Mouse (Mus musculus): Measurements from ENCODE around the gene Hormad1. TPM values are rescaled to one million over a fixed set of nuclear protein-coding genes. Genes with fewer than 3 reads are reported as not detected.

Gene Hormad1
- polyA plus RNA-seq, 1 experiment from 2014 or later: not detected

GRCm38 (mm10) chr3:95587754-95588603, 28.5 kb downstream of the Hormad1 start:
- no peaks in the 10 kb centered on the region for H3K4me1 ChIP-seq (ENCODE audit: insufficient read depth, low read depth, low read length)
- 43% methylated on average over 8 of the region's 8 CpGs for WGBS
- TF ChIP-seq CTCF (IDR thresholded peaks at IDR 0.05) (no peak), EP300 (IDR thresholded peaks at IDR 0.05) (no peak; the same call in 1 of the 2 replicates)
- ATAC-seq (no peak), DNase-seq (ENCODE audit: low spot score) (peak; percentile 6)
- peak overlapping the region; percentile 49 for H3K4me2 ChIP-seq (replicated peaks; ENCODE audit: low read depth, low read length)
- no peak overlapping the region for H3K9ac ChIP-seq (replicated peaks; ENCODE audit: low read depth)
- H3K27me3 ChIP-seq (replicated peaks; ENCODE audit: insufficient read depth, low read length): no peaks in the 10 kb centered on the region
- peaks cover 3% of the 10 kb centered on the region; the same call in 1 of the 2 replicates for H3K36me3 ChIP-seq (ENCODE audit: insufficient read depth, low read length)
- no peaks in the 10 kb centered on the region for H3K9me3 ChIP-seq (ENCODE audit: low read length)
- peak overlapping the region; percentile 55 for H3K4me3 ChIP-seq (ENCODE audit: low read depth, low read length)
- no peak overlapping the region for H3K27ac ChIP-seq (ENCODE audit: low read length)

- H3K4me3 ChIP-seq (ENCODE audit: low read depth, low read length): peak within 1 kb of the TSS; percentile 55
- WGBS: under 1% methylated on average over 12 of the region's 12 CpGs
- H3K9ac ChIP-seq (replicated peaks; ENCODE audit: low read depth): peak within 1 kb of the TSS; percentile 33; the same call in 1 of the 2 replicates
- peaks cover 3% of the 10 kb centered on the region; the same call in 1 of the 2 replicates for H3K36me3 ChIP-seq (ENCODE audit: insufficient read depth, low read length)
- H3K9me3 ChIP-seq (ENCODE audit: low read length): no peaks in the 10 kb centered on the region
- TF ChIP-seq CTCF (IDR thresholded peaks at IDR 0.05) (peak; percentile 29), EP300 (IDR thresholded peaks at IDR 0.05) (no peak; the same call in 1 of the 2 replicates)
- DNase-seq (ENCODE audit: low spot score) (peak; percentile 99), ATAC-seq (peak; percentile 100)
- no peaks in the 10 kb centered on the region for H3K27me3 ChIP-seq (replicated peaks; ENCODE audit: insufficient read depth, low read length)
- H3K4me2 ChIP-seq (replicated peaks; ENCODE audit: low read depth, low read length): peak within 1 kb of the TSS; percentile 49
- H3K4me1 ChIP-seq (ENCODE audit: insufficient read depth, low read depth, low read length): no peaks in the 10 kb centered on the region
- H3K27ac ChIP-seq (ENCODE audit: low read length): peak within 1 kb of the TSS; percentile 51; the same call in 1 of the 2 replicates
Measured at GRCm38 (mm10) chr3:95588604-95589086, 29.2 kb downstream of the Hormad1 start, which contains the start of gene Golph3l. Golph3l (plus strand) TSS chr3:95588934.

- ATAC-seq (no peak), DNase-seq (ENCODE audit: low spot score) (no peak)
- H3K36me3 ChIP-seq (ENCODE audit: insufficient read depth, low read length): no peaks in the 10 kb centered on the region
- no peak overlapping the region for H3K4me2 ChIP-seq (replicated peaks; ENCODE audit: low read depth, low read length)
- no peak overlapping the region for H3K27ac ChIP-seq (ENCODE audit: low read length)
- H3K27me3 ChIP-seq (replicated peaks; ENCODE audit: insufficient read depth, low read length): no peaks in the 10 kb centered on the region
- H3K9me3 ChIP-seq (ENCODE audit: low read length): no peaks in the 10 kb centered on the region
- no peak overlapping the region for H3K9ac ChIP-seq (replicated peaks; ENCODE audit: low read depth)
- no peak overlapping the region for H3K4me3 ChIP-seq (ENCODE audit: low read depth, low read length)
- TF ChIP-seq CTCF (IDR thresholded peaks at IDR 0.05) (no peak), EP300 (IDR thresholded peaks at IDR 0.05) (no peak)
- H3K4me1 ChIP-seq (ENCODE audit: insufficient read depth, low read depth, low read length): no peaks in the 10 kb centered on the region
Measured at GRCm38 (mm10) chr3:95598734-95599133, 39.3 kb downstream of the Hormad1 start.

GRCm38 (mm10) chr3:95601287-95601686, 41.8 kb downstream of the Hormad1 start:
- WGBS: 59% methylated on average over 3 of the region's 3 CpGs
- DNase-seq (ENCODE audit: low spot score): no peak
- Histone ChIP-seq H3K9ac (replicated peaks; ENCODE audit: low read depth) (no peak overlapping the region), H3K36me3 (ENCODE audit: insufficient read depth, low read length) (no peaks in the 10 kb centered on the region), H3K27ac (ENCODE audit: low read length) (no peak overlapping the region), H3K4me2 (replicated peaks; ENCODE audit: low read depth, low read length) (no peak overlapping the region), H3K4me1 (ENCODE audit: insufficient read depth, low read depth, low read length) (no peaks in the 10 kb centered on the region), H3K27me3 (replicated peaks; ENCODE audit: insufficient read depth, low read length) (no peaks in the 10 kb centered on the region), H3K9me3 (ENCODE audit: low read length) (no peaks in the 10 kb centered on the region), H3K4me3 (ENCODE audit: low read depth, low read length) (no peak overlapping the region)
- ATAC-seq: no peak
- TF ChIP-seq CTCF (IDR thresholded peaks at IDR 0.05): no peak
- no peak for TF ChIP-seq EP300 (IDR thresholded peaks at IDR 0.05)

- Histone ChIP-seq H3K4me1 (ENCODE audit: insufficient read depth, low read depth, low read length) (no peaks in the 10 kb centered on the region), H3K9me3 (ENCODE audit: low read length) (no peaks in the 10 kb centered on the region), H3K4me2 (replicated peaks; ENCODE audit: low read depth, low read length) (no peak overlapping the region), H3K27ac (ENCODE audit: low read length) (no peak overlapping the region), H3K27me3 (replicated peaks; ENCODE audit: insufficient read depth, low read length) (no peaks in the 10 kb centered on the region), H3K4me3 (ENCODE audit: low read depth, low read length) (no peak overlapping the region), H3K9ac (replicated peaks; ENCODE audit: low read depth) (no peak overlapping the region), H3K36me3 (ENCODE audit: insufficient read depth, low read length) (peaks cover 16% of the 10 kb centered on the region; the same call in 1 of the 2 replicates)
- peak; percentile 74 for ATAC-seq
- TF ChIP-seq CTCF (IDR thresholded peaks at IDR 0.05): no peak
- no peak for TF ChIP-seq EP300 (IDR thresholded peaks at IDR 0.05)
- 54% methylated on average over 3 of the region's 3 CpGs for WGBS
- DNase-seq (ENCODE audit: low spot score): peak; percentile 67
Measured at GRCm38 (mm10) chr3:95606096-95606495, 46.6 kb downstream of the Hormad1 start.

- WGBS: 63% methylated on average over 3 of the region's 3 CpGs
- no peak overlapping the region for H3K4me2 ChIP-seq (replicated peaks; ENCODE audit: low read depth, low read length)
- peaks cover 16% of the 10 kb centered on the region; the same call in 1 of the 2 replicates for H3K36me3 ChIP-seq (ENCODE audit: insufficient read depth, low read length)
- H3K27ac ChIP-seq (ENCODE audit: low read length): no peak overlapping the region
- no peaks in the 10 kb centered on the region for H3K9me3 ChIP-seq (ENCODE audit: low read length)
- DNase-seq (ENCODE audit: low spot score): no peak
- H3K27me3 ChIP-seq (replicated peaks; ENCODE audit: insufficient read depth, low read length): no peaks in the 10 kb centered on the region
- TF ChIP-seq CTCF (IDR thresholded peaks at IDR 0.05) (no peak), EP300 (IDR thresholded peaks at IDR 0.05) (no peak)
- H3K4me1 ChIP-seq (ENCODE audit: insufficient read depth, low read depth, low read length): no peaks in the 10 kb centered on the region
- no peak overlapping the region for H3K4me3 ChIP-seq (ENCODE audit: low read depth, low read length)
- no peak overlapping the region for H3K9ac ChIP-seq (replicated peaks; ENCODE audit: low read depth)
- no peak for ATAC-seq
Measured at GRCm38 (mm10) chr3:95609195-95609594, 49.7 kb downstream of the Hormad1 start.
